Mouse (Mus musculus): ENCODE measurements around the gene Kyat1. TPM values are rescaled to one million over a fixed set of nuclear protein-coding genes. Genes with fewer than 3 reads are reported as not detected.

Kyat1 gene
- total and polyA plus RNA-seq, 2 experiments from 2014 or later, result 16.4 to 26.4 TPM

DNA sequence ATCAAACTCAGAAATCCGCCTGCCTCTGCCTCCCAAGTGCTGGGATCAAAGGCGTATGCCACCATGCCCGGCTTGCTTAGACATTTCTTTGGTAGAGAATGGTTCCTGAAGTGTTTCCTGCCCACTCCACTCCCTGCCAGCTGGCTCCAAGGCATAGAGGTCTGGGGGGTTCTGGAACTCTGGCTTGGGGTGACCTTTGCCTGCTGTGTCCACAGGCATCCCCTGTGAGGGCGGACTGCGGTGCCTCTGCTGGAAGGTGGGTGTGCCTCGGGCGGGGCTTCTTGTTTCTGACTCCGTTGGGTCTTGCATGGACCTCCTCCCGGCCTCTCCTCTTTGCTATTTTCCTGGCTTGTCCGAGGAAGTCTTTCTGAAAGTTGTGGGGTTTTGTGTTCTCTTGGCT is 69.2 kb downstream of the Kyat1 start:
- peaks cover 11% of the 10 kb centered on the region; the same call in 1 of the 2 replicates for H3K4me1 ChIP-seq (ENCODE audit: insufficient read depth, low read length)
- WGBS, result 90% methylated on average over 10 of the region's 10 CpGs
- H3K36me3 ChIP-seq (ENCODE audit: insufficient read depth, low read length), result peaks cover 18% of the 10 kb centered on the region
- no peaks in the 10 kb centered on the region for H3K27me3 ChIP-seq (ENCODE audit: insufficient read depth, low read length)
- no peaks in the 10 kb centered on the region for H3K9me3 ChIP-seq (ENCODE audit: low read length)
- ATAC-seq (ENCODE audit: low FRiP score) (no peak), DNase-seq (ENCODE audit: low spot score) (no peak)
- no peak overlapping the region for H3K9ac ChIP-seq (replicated peaks; ENCODE audit: low read length, poor library complexity, severe bottlenecking)
- no peak overlapping the region for H3K27ac ChIP-seq (ENCODE audit: low read depth, low read length)
- no peak overlapping the region for H3K4me2 ChIP-seq (ENCODE audit: low read depth, low read length, poor library complexity, severe bottlenecking)
- TF ChIP-seq CTCF (IDR thresholded peaks at IDR 0.05), result no peak
- no peak overlapping the region for H3K4me3 ChIP-seq (ENCODE audit: low read depth, low read length)

Other genes starting within 250 kb of the Kyat1 start
- gene Sptan1, start 240.3 kb downstream of the Kyat1 start, total RNA-seq (2014; rRNA removed), result 796 and 822 TPM in 2 replicates
- gene Sptan1, start 240.3 kb downstream of the Kyat1 start, polyA plus RNA-seq (2015; fragmentation: Nextera tagmentation; extraction: Ambion mirVana), result 193 and 200 TPM in 2 replicates
- gene Wdr34, start 157.0 kb downstream of the Kyat1 start, total RNA-seq (2014; rRNA removed), result 87.3 and 96.1 TPM in 2 replicates
- gene Wdr34, start 157.0 kb downstream of the Kyat1 start, polyA plus RNA-seq (2015; fragmentation: Nextera tagmentation; extraction: Ambion mirVana), result 76.2 and 82.7 TPM in 2 replicates
- 190 and 269 TPM in 2 replicates for gene Set, start 148.5 kb downstream of the Kyat1 start, total RNA-seq (2014; rRNA removed)
- gene Set, start 148.5 kb downstream of the Kyat1 start, polyA plus RNA-seq (2015; fragmentation: Nextera tagmentation; extraction: Ambion mirVana), result 302 and 345 TPM in 2 replicates
- gene Pkn3, start 128.2 kb downstream of the Kyat1 start, total RNA-seq (2014; rRNA removed), result 1.7 and 2.4 TPM in 2 replicates
- 0.73 and 1.2 TPM in 2 replicates for gene Pkn3, start 128.2 kb downstream of the Kyat1 start, polyA plus RNA-seq (2015; fragmentation: Nextera tagmentation; extraction: Ambion mirVana)
- 17.7 and 30.7 TPM in 2 replicates for gene Zdhhc12, start 112.2 kb downstream of the Kyat1 start, total RNA-seq (2014; rRNA removed)
- 23.8 and 28.9 TPM in 2 replicates for gene Zdhhc12, start 112.2 kb downstream of the Kyat1 start, polyA plus RNA-seq (2015; fragmentation: Nextera tagmentation; extraction: Ambion mirVana)
- gene Zer1, start 81.3 kb downstream of the Kyat1 start, total RNA-seq (2014; rRNA removed), result 88.2 and 93.2 TPM in 2 replicates
- gene Zer1, start 81.3 kb downstream of the Kyat1 start, polyA plus RNA-seq (2015; fragmentation: Nextera tagmentation; extraction: Ambion mirVana), result 12.3 and 14.7 TPM in 2 replicates
- gene Tbc1d13, start 72.1 kb downstream of the Kyat1 start, total RNA-seq (2014; rRNA removed), result 141 and 168 TPM in 2 replicates
- gene Tbc1d13, start 72.1 kb downstream of the Kyat1 start, polyA plus RNA-seq (2015; fragmentation: Nextera tagmentation; extraction: Ambion mirVana), result 8.1 and 10.6 TPM in 2 replicates
- gene Endog, start 34.4 kb downstream of the Kyat1 start, total RNA-seq (2014; rRNA removed), result 43.7 and 51.3 TPM in 2 replicates
- 38.9 and 42.2 TPM in 2 replicates for gene Endog, start 34.4 kb downstream of the Kyat1 start, polyA plus RNA-seq (2015; fragmentation: Nextera tagmentation; extraction: Ambion mirVana)
- 38.4 and 47.6 TPM in 2 replicates for gene Spout1, start 27.4 kb downstream of the Kyat1 start, total RNA-seq (2014; rRNA removed)
- gene Spout1, start 27.4 kb downstream of the Kyat1 start, polyA plus RNA-seq (2015; fragmentation: Nextera tagmentation; extraction: Ambion mirVana), result 55.9 and 60.8 TPM in 2 replicates
- 52.5 and 65.4 TPM in 2 replicates for gene Lrrc8a, start 31.9 kb upstream of the Kyat1 start, total RNA-seq (2014; rRNA removed)
- gene Lrrc8a, start 31.9 kb upstream of the Kyat1 start, polyA plus RNA-seq (2015; fragmentation: Nextera tagmentation; extraction: Ambion mirVana), result 55.3 and 56.0 TPM in 2 replicates
- gene Gm28035, start 34.7 kb upstream of the Kyat1 start, total RNA-seq (2014; rRNA removed), result 3.4 and 6.0 TPM in 2 replicates
- 0.09 and 0.11 TPM in 2 replicates for gene Gm28035, start 34.7 kb upstream of the Kyat1 start, polyA plus RNA-seq (2015; fragmentation: Nextera tagmentation; extraction: Ambion mirVana)
- 7.2 and 9.0 TPM in 2 replicates for gene Phyhd1, start 60.4 kb upstream of the Kyat1 start, total RNA-seq (2014; rRNA removed)
- 3.9 and 4.4 TPM in 2 replicates for gene Phyhd1, start 60.4 kb upstream of the Kyat1 start, polyA plus RNA-seq (2015; fragmentation: Nextera tagmentation; extraction: Ambion mirVana)
- not detected in 2 replicates for gene Gm28038, start 75.2 kb upstream of the Kyat1 start, total RNA-seq (2014; rRNA removed)
- gene Gm28038, start 75.2 kb upstream of the Kyat1 start, polyA plus RNA-seq (2015; fragmentation: Nextera tagmentation; extraction: Ambion mirVana), result not detected in 2 replicates
- gene Dolk, start 80.5 kb upstream of the Kyat1 start, total RNA-seq (2014; rRNA removed), result 35.4 and 44.7 TPM in 2 replicates
- 38.7 and 42.9 TPM in 2 replicates for gene Dolk, start 80.5 kb upstream of the Kyat1 start, polyA plus RNA-seq (2015; fragmentation: Nextera tagmentation; extraction: Ambion mirVana)
- 29.5 and 33.4 TPM in 2 replicates for gene Nup188, start 80.5 kb upstream of the Kyat1 start, total RNA-seq (2014; rRNA removed)
- 12.2 and 15.7 TPM in 2 replicates for gene Nup188, start 80.5 kb upstream of the Kyat1 start, polyA plus RNA-seq (2015; fragmentation: Nextera tagmentation; extraction: Ambion mirVana)
- 375 and 403 TPM in 2 replicates for gene Sh3glb2, start 153.5 kb upstream of the Kyat1 start, total RNA-seq (2014; rRNA removed)
- 185 and 199 TPM in 2 replicates for gene Sh3glb2, start 153.5 kb upstream of the Kyat1 start, polyA plus RNA-seq (2015; fragmentation: Nextera tagmentation; extraction: Ambion mirVana)
- gene Miga2, start 158.4 kb upstream of the Kyat1 start, total RNA-seq (2014; rRNA removed), result 64.2 and 72.3 TPM in 2 replicates
- 28.7 and 34.8 TPM in 2 replicates for gene Miga2, start 158.4 kb upstream of the Kyat1 start, polyA plus RNA-seq (2015; fragmentation: Nextera tagmentation; extraction: Ambion mirVana)
- gene Dolpp1, start 186.4 kb upstream of the Kyat1 start, total RNA-seq (2014; rRNA removed), result 96.2 and 103 TPM in 2 replicates
- 56.6 and 59.7 TPM in 2 replicates for gene Dolpp1, start 186.4 kb upstream of the Kyat1 start, polyA plus RNA-seq (2015; fragmentation: Nextera tagmentation; extraction: Ambion mirVana)
- 32.6 and 38.0 TPM in 2 replicates for gene Crat, start 210.0 kb upstream of the Kyat1 start, total RNA-seq (2014; rRNA removed)
- 24.9 and 27.4 TPM in 2 replicates for gene Crat, start 210.0 kb upstream of the Kyat1 start, polyA plus RNA-seq (2015; fragmentation: Nextera tagmentation; extraction: Ambion mirVana)
- gene Ptpa, start 210.2 kb upstream of the Kyat1 start, total RNA-seq (2014; rRNA removed), result 139 and 147 TPM in 2 replicates
- 138 and 141 TPM in 2 replicates for gene Ptpa, start 210.2 kb upstream of the Kyat1 start, polyA plus RNA-seq (2015; fragmentation: Nextera tagmentation; extraction: Ambion mirVana)